In genomic region chr19:23273355-23274053, GRCm38 (mm10) we compare ENCODE assay signal across 8 mouse cellular contexts. TPM values are rescaled to one million over a fixed set of nuclear protein-coding genes. Genes with fewer than 3 reads are reported as not detected.
A peak's percentile ranks its signal among the peaks of the same experiment; 100 is the strongest.
DNase-seq lines count a peak whose midpoint lies in the region; ATAC-seq and TF ChIP-seq lines count a peak whose summit lies in the region.

TSS of gene Smc5 (minus strand) at chr19:23273897.

- ATAC-seq in forebrain, postnatal 0 days, result peak; percentile 96
- ATAC-seq in lung, embryonic 14.5 days (ENCODE audit: insufficient read depth), result peak; percentile 96
- ATAC-seq in neutrophil, adult 5-6 weeks (ENCODE audit: extremely low read depth, insufficient number of reproducible peaks, low FRiP score, poor library complexity, severe bottlenecking), result peak; percentile 74

- H3K4me1 ChIP-seq in cerebellum, adult 2 months (ENCODE audit: control insufficient read depth, insufficient read depth, low read length), result no peaks in the 10 kb centered on the region
- H3K4me1 ChIP-seq in forebrain, postnatal 0 days (ENCODE audit: insufficient read depth), result peaks cover 7% of the 10 kb centered on the region
- H3K4me1 ChIP-seq in lung, embryonic 14.5 days (ENCODE audit: insufficient read depth), result peaks cover 4% of the 10 kb centered on the region; the same call in 1 of the 2 replicates

- peak within 1 kb of the TSS; percentile 78 for H3K9ac ChIP-seq in forebrain, postnatal 0 days
- H3K9ac ChIP-seq in lung, embryonic 14.5 days, result peak within 1 kb of the TSS; percentile 93

- no peaks in the 10 kb centered on the region for H3K9me3 ChIP-seq in forebrain, postnatal 0 days (ENCODE audit: low read length)
- H3K9me3 ChIP-seq in lung, embryonic 14.5 days (ENCODE audit: low read depth, low read length), result no peaks in the 10 kb centered on the region

- no peak within 1 kb of the TSS; the same call in 1 of the 2 replicates for H3K27ac ChIP-seq in cerebellum, adult 2 months (ENCODE audit: insufficient read depth, low read length)
- H3K27ac ChIP-seq in forebrain, postnatal 0 days (ENCODE audit: low read depth, low read length), result peak within 1 kb of the TSS; percentile 24
- H3K27ac ChIP-seq in lung, embryonic 14.5 days (ENCODE audit: low read depth), result peak within 1 kb of the TSS; percentile 83

- H3K4me3 ChIP-seq in cerebellum, adult 2 months (replicated peaks; ENCODE audit: insufficient read depth, low read depth, low read length), result peak within 1 kb of the TSS; percentile 81
- peak within 1 kb of the TSS; percentile 87 for H3K4me3 ChIP-seq in forebrain, postnatal 0 days (ENCODE audit: low read depth, low read length)
- H3K4me3 ChIP-seq in lung, embryonic 14.5 days (ENCODE audit: low read depth, low read length), result peak within 1 kb of the TSS; percentile 86

- H3K36me3 ChIP-seq in forebrain, postnatal 0 days (ENCODE audit: insufficient read depth), result 0 out of 2 replicates have a peak, but pooled peaks cover 1% of the 10 kb centered on the region
- H3K36me3 ChIP-seq in lung, embryonic 14.5 days (ENCODE audit: insufficient read depth), result peaks cover 4% of the 10 kb centered on the region

- no peak for TF ChIP-seq CTCF in cerebellum, adult 2 months (IDR thresholded peaks at IDR 0.05; ENCODE audit: borderline replicate concordance, insufficient read depth, low read depth, low read length)
- TF ChIP-seq CTCF in forebrain, postnatal 0 days (IDR thresholded peaks at IDR 0.05; ENCODE audit: low read depth), result no peak
- no peak; the same call in 1 of the 2 replicates for TF ChIP-seq CTCF in lung, embryonic 14.5 days (IDR thresholded peaks at IDR 0.05; ENCODE audit: low read depth)

- TF ChIP-seq POLR2A in cerebellum, adult 2 months (IDR thresholded peaks at IDR 0.05; ENCODE audit: borderline replicate concordance, insufficient read depth, low read length), result peak; percentile 53; the same call in 1 of the 2 replicates

- no peaks in the 10 kb centered on the region for H3K27me3 ChIP-seq in cerebellum, adult 2 months (ENCODE audit: control insufficient read depth, insufficient read depth, low read length)
- H3K27me3 ChIP-seq in forebrain, postnatal 0 days (ENCODE audit: insufficient read depth, low read length), result no peaks in the 10 kb centered on the region
- H3K27me3 ChIP-seq in lung, embryonic 14.5 days (ENCODE audit: insufficient read depth, low read length), result no peaks in the 10 kb centered on the region

- peak; percentile 42 for DNase-seq in MEL-GATA-1-ER (ENCODE audit: extremely low read depth, low read depth)
- peak; percentile 89 to 92 for DNase-seq in cerebellum, adult 2 months
- DNase-seq in forebrain, postnatal 0 days, result peak; percentile 89
- peak; percentile 96 for DNase-seq in heart, postnatal 4 days
- DNase-seq in layer of hippocampus, adult 8-10 months (ENCODE audit: low spot score in 2 of 2), result peak; percentile 56 to 85
- peak; percentile 93 for DNase-seq in lung, embryonic 14.5 days
- peak; percentile 91 for DNase-seq in testis, postnatal 14 days (ENCODE audit: low spot score)

- peak within 1 kb of the TSS; percentile 62 for H3K4me2 ChIP-seq in forebrain, postnatal 0 days (ENCODE audit: low read depth)
- peak within 1 kb of the TSS; percentile 73 for H3K4me2 ChIP-seq in lung, embryonic 14.5 days

- WGBS in cerebellum, adult 2 months, result under 1% methylated on average over 69 of the region's 69 CpGs
- WGBS in forebrain, postnatal 0 days, result under 1% methylated on average over 69 of the region's 69 CpGs
- WGBS in lung, embryonic 14.5 days, result under 1% methylated on average over 69 of the region's 69 CpGs

RNA-seq across cellular contexts. Expression of gene Smc5, which starts in this region (rescaled TPM):
- 29.7 and 32.7 TPM in 2 replicates for polyA plus RNA-seq in cerebellum, adult 2 months (2012; rRNA removed)
- total RNA-seq in forebrain, postnatal 0 days (2014; rRNA removed), result 28.9 and 48.5 TPM in 2 replicates
- polyA plus RNA-seq in forebrain, postnatal 0 days (2015; fragmentation: Nextera tagmentation; extraction: Ambion mirVana), result 10.6 and 15.5 TPM in 2 replicates
- 10 to 100 TPM; 38.4 to 39.0 TPM for total RNA-seq in heart, postnatal 4 days (2021)
- 10 to 100 TPM; 34.3 to 39.0 (median 36.3) TPM for total RNA-seq in layer of hippocampus, adult 8-10 months (2022)
- polyA plus RNA-seq in lung, embryonic 14.5 days (2014; fragmentation: Nextera tagmentation; extraction: Ambion mirVana), result 38.9 and 41.0 TPM in 2 replicates
- total RNA-seq in neutrophil, adult 5-6 weeks (2017), result 49.3 and 50.8 TPM in 2 replicates

Comparison
In these comparisons a context has a peak if more than half of its experiments do, and no peak if none do; other contexts are left out.
1. DNase-seq: peak in every context shown above with its lines; median percentile 96 in heart, postnatal 4 days; 93 in lung, embryonic 14.5 days; 91 in testis, postnatal 14 days; 90 in cerebellum, adult 2 months; 89 in forebrain, postnatal 0 days; 70 in layer of hippocampus, adult 8-10 months; 42 in MEL-GATA-1-ER.